Mouse (Mus musculus) lung, postnatal 0 days (tissue): ENCODE results near the gene Cep295. TPM values are rescaled to one million over a fixed set of nuclear protein-coding genes. Genes with fewer than 3 reads are reported as not detected.

Experiments
- ATAC-seq: fragments of 200-750 bp; cut with Nextera tagmentation; 2 replicates; pipeline ENCODE4 v1.8.0; 2017; ENCODE audit warnings: moderate library complexity
- DNase-seq: peaks from one replicate; pipeline ENCODE4 v3.0.0-alpha.2; 2016; ENCODE audit warnings: low spot score
- H3K27ac ChIP-seq: fragments of 300-500 bp; sonication (generic); 2 replicates; pipeline ENCODE4 v1.5.1; 2014; ENCODE audit warnings: antibody characterized with exemption, mild to moderate bottlenecking, low read length, mixed read lengths
- H3K27me3 ChIP-seq: fragments of 300-500 bp; sonication (generic); replicated peaks from 2 replicates; pipeline ENCODE4 v1.6.1; 2014; ENCODE audit warnings: low read length, mixed read lengths; ENCODE audit not compliant: insufficient read depth
- H3K36me3 ChIP-seq: fragments of 300-500 bp; sonication (generic); 2 replicates; pipeline ENCODE4 v1.6.1; 2014; ENCODE audit warnings: low read length, mixed read lengths; ENCODE audit not compliant: insufficient read depth
- H3K4me1 ChIP-seq: fragments of 300-500 bp; sonication (generic); 2 replicates; pipeline ENCODE4 v1.6.1; 2014; ENCODE audit warnings: antibody characterized with exemption, low read depth, low read length, mixed read lengths; ENCODE audit not compliant: insufficient read depth
- H3K4me2 ChIP-seq: fragments of 300-500 bp; sonication (generic); replicated peaks from 2 replicates; pipeline ENCODE4 v1.6.1; 2014; ENCODE audit warnings: low read depth, mild to moderate bottlenecking, low read length, moderate library complexity, mixed read lengths
- H3K4me3 ChIP-seq: fragments of 300-500 bp; sonication (generic); 2 replicates; pipeline ENCODE4 v1.5.1; 2014; ENCODE audit warnings: low read depth, low read length
- H3K9ac ChIP-seq: fragments of 300-500 bp; sonication (generic); replicated peaks from 2 replicates; pipeline ENCODE4 v1.6.1; 2014; ENCODE audit warnings: low read depth, mild to moderate bottlenecking
- H3K9me3 ChIP-seq: fragments of 300-500 bp; sonication (generic); 2 replicates; pipeline ENCODE4 v1.6.1; 2016; ENCODE audit warnings: low read length, mixed read lengths
- CTCF ChIP-seq: IDR thresholded peaks from 2 replicates; pipeline ENCODE4 v1.5.1; 2016; ENCODE audit warnings: antibody characterized with exemption, mild to moderate bottlenecking
- EP300 ChIP-seq: IDR thresholded peaks from 2 replicates; pipeline ENCODE4 v1.6.1; 2016; ENCODE audit warnings: antibody characterized with exemption, mild to moderate bottlenecking, control low read depth
- whole genome bisulfite sequencing: fragments of 180-500 bp; shearing (Covaris S2); extraction: QIAGEN DNeasy Blood & Tissue Kit; methylation state at CpG from one replicate; pipeline ENCODE4 v1.1.7; 2014; 5-methylcytosine and 5-hydroxymethylcytosine counted together
- polyA plus RNA-seq: library from polyadenylated mRNA; unstranded; fragments of >200 nt; fragmentation: Nextera tagmentation; extraction: Ambion mirVana; gene quantifications from 2 replicates; pipeline ENCODE4 v1.2.1, GENCODE M21; 2015

The Cep295 gene
- polyA plus RNA-seq, 1 experiment from 2014 or later = 5.5 TPM

GRCm38 (mm10) chr9:15365856-15366255, 8.3 kb upstream of the Cep295 start:
- H3K27ac ChIP-seq = no peak overlapping the region
- H3K4me1 ChIP-seq = no peaks in the 10 kb centered on the region
- H3K27me3 ChIP-seq = no peaks in the 10 kb centered on the region
- H3K9ac ChIP-seq = no peak overlapping the region
- peak; percentile 45 for DNase-seq
- WGBS = 74% methylated on average over 1 of the region's 1 CpGs
- H3K4me2 ChIP-seq = no peak overlapping the region
- no peak overlapping the region for H3K4me3 ChIP-seq
- no peaks in the 10 kb centered on the region for H3K36me3 ChIP-seq
- H3K9me3 ChIP-seq = no peaks in the 10 kb centered on the region
- ATAC-seq = no peak
- peak; percentile 65 for TF ChIP-seq CTCF
- TF ChIP-seq EP300 = no peak

DNA sequence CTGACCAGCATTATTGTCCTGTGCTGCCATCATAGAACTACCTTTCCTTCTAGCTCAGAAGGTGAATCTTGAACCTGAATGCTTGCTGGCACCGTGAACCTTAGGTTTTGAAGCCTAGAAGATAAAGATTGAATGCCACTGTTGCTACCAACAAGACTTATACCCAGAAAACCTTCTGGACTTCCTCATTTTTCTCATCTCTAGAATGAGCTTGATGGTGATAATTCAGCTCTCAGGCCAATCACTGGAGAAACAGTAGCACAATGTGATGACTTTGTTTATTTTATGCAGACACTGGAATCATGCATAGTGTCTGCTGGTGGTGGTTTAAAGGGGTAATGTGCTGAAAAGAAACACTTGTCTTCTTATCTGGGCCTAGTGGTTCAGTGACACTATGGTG, 7.3 kb upstream of the Cep295 start:
- Histone ChIP-seq H3K9ac (no peak overlapping the region), H3K4me2 (no peak overlapping the region), H3K4me1 (no peaks in the 10 kb centered on the region), H3K27me3 (no peaks in the 10 kb centered on the region), H3K27ac (no peak overlapping the region), H3K9me3 (no peaks in the 10 kb centered on the region), H3K4me3 (no peak overlapping the region), H3K36me3 (no peaks in the 10 kb centered on the region)
- no peak for ATAC-seq
- WGBS = 73% methylated on average over 1 of the region's 1 CpGs
- TF ChIP-seq CTCF (no peak), EP300 (no peak)
- no peak for DNase-seq

DNA sequence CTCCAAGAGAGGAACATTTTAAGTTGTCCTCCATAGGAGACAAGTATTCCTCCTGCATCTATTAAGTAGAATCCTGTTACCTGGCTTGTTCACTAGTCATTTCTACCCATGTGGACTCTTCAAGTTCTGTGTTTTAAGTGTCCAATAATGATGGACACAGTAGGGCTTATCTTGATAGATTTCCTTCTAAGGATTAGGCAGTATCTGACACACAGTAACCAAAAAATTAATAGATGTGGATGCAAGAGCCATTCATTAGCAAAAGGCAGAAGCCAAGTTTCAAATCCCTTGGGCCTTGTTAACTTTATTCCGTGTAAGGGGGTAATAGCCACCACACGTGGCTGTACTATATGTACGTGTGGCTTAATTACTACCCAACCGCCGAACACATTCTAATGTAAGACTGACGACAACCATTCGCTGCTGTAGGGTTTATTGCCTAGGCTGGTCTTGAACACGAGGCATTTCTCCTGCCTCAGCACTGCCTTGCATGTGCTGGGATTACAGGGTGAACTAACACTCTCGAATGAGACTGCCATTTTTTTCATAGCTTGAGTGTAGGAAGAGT, 588 bp downstream of the Cep295 start:
- H3K4me2 ChIP-seq = peak overlapping the region; percentile 67
- TF ChIP-seq CTCF (no peak), EP300 (no peak)
- WGBS = 1% methylated on average over 9 of the region's 9 CpGs
- peak overlapping the region; percentile 66 for H3K4me3 ChIP-seq
- DNase-seq = no peak
- peak overlapping the region; percentile 69 for H3K27ac ChIP-seq
- H3K27me3 ChIP-seq = no peaks in the 10 kb centered on the region; the same call in 1 of the 2 replicates
- peaks cover 5% of the 10 kb centered on the region; the same call in 1 of the 2 replicates for H3K4me1 ChIP-seq
- H3K9ac ChIP-seq = peak overlapping the region; percentile 63
- H3K9me3 ChIP-seq = no peaks in the 10 kb centered on the region
- no peak for ATAC-seq
- peaks cover 5% of the 10 kb centered on the region; the same call in 1 of the 2 replicates for H3K36me3 ChIP-seq

DNA sequence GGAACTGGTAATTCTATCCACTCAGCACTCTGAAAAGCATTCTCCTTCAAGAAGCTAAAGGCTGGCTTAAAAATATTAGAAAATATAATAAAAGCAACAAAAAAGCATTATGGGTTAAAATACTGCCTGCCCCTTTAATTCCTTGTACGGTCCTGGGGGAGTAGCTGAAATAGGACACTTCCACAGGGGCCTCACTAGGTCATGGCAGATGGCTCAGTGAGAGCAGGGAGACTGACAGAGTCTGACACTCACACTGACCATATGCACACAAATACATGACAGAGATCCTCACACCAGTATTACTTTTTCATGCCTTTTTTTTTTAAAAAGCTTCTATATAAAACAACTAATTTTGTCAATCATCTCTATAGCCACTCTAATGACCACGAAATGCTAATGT, 7.7 kb downstream of the Cep295 start:
- no peak for DNase-seq
- no peak for TF ChIP-seq CTCF
- TF ChIP-seq EP300 = no peak

DNA sequence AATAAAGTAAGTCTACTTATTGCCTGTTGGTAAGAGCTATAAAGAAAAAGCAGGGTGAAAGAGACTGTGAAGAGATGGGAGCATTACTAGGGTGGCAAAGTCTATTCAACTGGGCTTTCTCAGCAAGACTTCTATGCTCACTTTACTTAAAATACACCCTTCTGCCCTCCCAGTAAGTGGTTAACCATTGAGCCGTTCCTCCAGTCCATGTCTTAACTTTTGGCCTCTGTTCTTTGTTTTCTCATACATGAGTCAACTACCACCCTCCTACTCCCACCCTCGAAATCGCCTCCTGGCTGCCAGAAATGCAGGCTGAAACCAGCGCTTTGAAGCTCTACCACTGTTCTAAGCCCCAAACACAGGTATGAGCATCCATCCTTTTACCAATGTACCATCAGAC, 19.8 kb downstream of the Cep295 start:
- Histone ChIP-seq H3K4me2 (no peak overlapping the region), H3K4me3 (no peak overlapping the region), H3K9ac (no peak overlapping the region), H3K4me1 (no peaks in the 10 kb centered on the region), H3K27me3 (no peaks in the 10 kb centered on the region), H3K9me3 (no peaks in the 10 kb centered on the region), H3K36me3 (peaks cover 26% of the 10 kb centered on the region), H3K27ac (no peak overlapping the region)
- 68% methylated on average over 4 of the region's 4 CpGs for WGBS
- TF ChIP-seq CTCF (no peak), EP300 (no peak)
- DNase-seq (no peak), ATAC-seq (no peak)

More for the DNA sequence above, 7.7 kb downstream of the Cep295 start:
- ATAC-seq = no peak
- Histone ChIP-seq H3K27me3 (no peaks in the 10 kb centered on the region), H3K4me2 (no peak overlapping the region), H3K9me3 (no peaks in the 10 kb centered on the region), H3K4me1 (no peaks in the 10 kb centered on the region), H3K36me3 (peaks cover 14% of the 10 kb centered on the region; the same call in 1 of the 2 replicates), H3K4me3 (no peak overlapping the region), H3K27ac (no peak overlapping the region), H3K9ac (no peak overlapping the region)
- WGBS = 74% methylated on average over 2 of the region's 2 CpGs

DNA sequence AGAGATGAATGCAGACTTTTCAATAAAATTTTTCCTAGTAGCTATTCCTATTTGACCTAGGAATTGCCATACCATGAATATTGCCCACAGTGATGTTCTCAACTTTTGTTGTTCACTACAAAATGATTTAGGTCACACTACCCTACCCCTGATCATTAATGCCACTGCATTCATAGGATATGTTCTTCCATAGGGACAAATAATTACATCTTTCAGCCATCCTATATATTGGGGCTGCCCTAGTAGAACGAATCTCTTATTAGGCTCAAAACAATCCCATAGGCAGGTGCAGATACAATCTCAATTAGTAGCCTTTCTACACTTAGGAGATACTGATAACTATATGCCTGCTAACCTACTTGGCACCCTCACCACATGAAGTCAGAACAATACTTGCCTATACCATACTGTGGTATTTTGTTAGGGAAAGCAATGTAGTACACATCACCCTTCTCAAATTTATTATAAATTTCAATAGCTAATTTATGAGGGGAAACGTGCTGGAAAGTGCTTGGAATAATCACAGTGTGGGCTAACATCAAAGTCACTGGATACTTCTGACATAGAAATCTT, 39.3 kb downstream of the Cep295 start:
- 78% methylated on average over 2 of the region's 2 CpGs for WGBS
- Histone ChIP-seq H3K9me3 (no peaks in the 10 kb centered on the region), H3K36me3 (peaks cover 40% of the 10 kb centered on the region; the same call in 1 of the 2 replicates), H3K27me3 (no peaks in the 10 kb centered on the region), H3K4me1 (no peaks in the 10 kb centered on the region), H3K4me2 (no peak overlapping the region), H3K4me3 (no peak overlapping the region), H3K27ac (no peak overlapping the region), H3K9ac (no peak overlapping the region)
- no peak for TF ChIP-seq EP300
- no peak for TF ChIP-seq CTCF
- DNase-seq (no peak), ATAC-seq (no peak)
